Mouse (Mus musculus): ENCODE data around the gene Ube3a. TPM values are rescaled to one million over a fixed set of nuclear protein-coding genes. Genes with fewer than 3 reads are reported as not detected.

The Ube3a gene
- polyA plus RNA-seq (2017; shearing (Covaris generic)): 57.8 TPM

DNA sequence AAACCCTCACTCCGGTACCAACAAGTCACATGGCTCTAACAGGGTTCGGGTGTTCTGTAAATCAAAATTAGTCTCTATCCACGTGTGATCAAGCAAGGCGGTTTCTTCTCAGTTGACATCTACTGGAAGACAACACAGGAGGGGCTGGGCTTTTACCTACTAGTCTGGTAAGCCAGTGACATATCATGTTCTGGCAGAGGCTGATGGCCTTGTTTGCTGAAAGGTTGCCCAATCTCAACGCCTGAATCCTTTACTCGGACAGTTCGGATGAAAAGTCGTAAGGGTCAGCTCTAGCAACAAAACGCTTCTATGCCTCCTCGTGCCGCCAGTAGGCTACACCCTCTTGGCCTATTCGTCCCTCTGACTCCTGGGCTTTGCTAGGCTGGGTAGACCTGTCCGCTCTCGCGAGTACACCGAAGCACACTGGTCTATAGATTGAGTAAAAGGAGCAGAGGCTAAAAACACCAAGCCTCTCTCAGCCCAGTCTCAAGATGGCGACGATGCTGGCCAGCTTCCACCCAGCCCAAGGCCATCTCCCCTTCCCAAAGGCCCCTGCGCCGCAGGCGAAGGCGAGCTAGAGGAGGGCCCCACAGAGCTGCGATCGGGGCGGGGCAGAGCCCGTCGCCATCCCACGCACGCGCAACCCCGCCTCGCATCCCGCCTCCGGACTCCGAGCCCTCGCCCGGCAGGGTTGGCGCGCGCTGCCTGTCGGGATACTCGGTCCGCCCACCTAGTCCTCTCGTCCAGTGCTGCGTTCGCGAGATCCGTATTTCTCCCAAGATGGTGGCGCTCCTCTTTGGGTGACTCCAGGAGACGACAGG, at the start of gene Ube3a:
TSS of gene Ube3a (plus strand) at position 706 of the 821 bp plus-strand sequence.

Measured in activated CD4-positive, CD25-positive, alpha-beta regulatory T cell, adult 9 weeks (primary cell).